In the genomic region with DNA sequence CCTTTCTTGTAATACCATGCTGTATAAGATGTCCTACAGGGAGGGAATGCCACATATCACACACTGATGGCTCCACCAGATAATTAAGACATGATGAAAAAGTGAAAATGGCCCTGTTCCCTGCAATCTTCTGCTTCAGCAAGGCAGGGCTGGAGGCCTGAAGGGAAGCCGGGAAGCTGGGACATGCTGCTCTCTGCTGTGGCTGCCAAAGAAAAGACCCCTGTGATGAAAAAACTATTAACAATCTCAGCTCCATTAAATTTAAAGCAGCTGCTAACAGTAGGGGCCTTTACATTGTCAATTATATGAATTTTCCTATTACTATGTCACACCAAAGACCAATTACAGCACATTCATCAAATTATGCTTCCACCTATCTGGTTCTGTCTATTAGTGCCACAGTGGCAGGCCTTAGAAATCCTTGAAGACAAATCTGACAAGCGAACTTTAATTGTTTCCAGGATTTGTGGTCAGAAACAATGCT, we compare ENCODE assay signal across 13 mouse cellular contexts.
DNase-seq lines count a peak whose midpoint lies in the region; ATAC-seq lines count a peak whose summit lies in the region.
"Had no signal": no experiment of that assay in that cellular context is flagged by ENCODE, and none has a peak within 500 bp of the region (broad histone marks: within the 10 kb centered on the region; RNA-seq: fewer than 3 reads in every experiment).

No protein-coding gene starts in this region.

- ATAC-seq in forebrain, embryonic 16.5 days: peak; percentile 70
- 0 out of 2 replicates have a peak, but pooled peaks have one; percentile 63 for ATAC-seq in midbrain, embryonic 15.5 days (replicated peaks)

- no peak overlapping the region for H3K4me2 ChIP-seq in forebrain, embryonic 16.5 days (ENCODE audit: low read length)
- H3K4me2 ChIP-seq in midbrain, embryonic 15.5 days: no peak overlapping the region
- H3K4me2 ChIP-seq: kidney, embryonic 15.5 days had no signal

- intact Hi-C loops in gastrocnemius, postnatal 14 days (cut with DNase I; ENCODE audit: low total_unique reads): no loop called here

- peaks cover 3% of the 10 kb centered on the region; the same call in 1 of the 2 replicates for H3K4me1 ChIP-seq in forebrain, embryonic 16.5 days (replicated peaks; ENCODE audit: control insufficient read depth, insufficient read depth, low read length)
- no peaks in the 10 kb centered on the region for H3K4me1 ChIP-seq in midbrain, embryonic 15.5 days
- H3K4me1 ChIP-seq: kidney, embryonic 15.5 days had no signal

- no peaks in the 10 kb centered on the region for H3K36me3 ChIP-seq in forebrain, embryonic 16.5 days (ENCODE audit: control insufficient read depth, insufficient read depth)
- H3K36me3 ChIP-seq in midbrain, embryonic 15.5 days (replicated peaks): no peaks in the 10 kb centered on the region
- H3K36me3 ChIP-seq: kidney, embryonic 15.5 days had no signal

- WGBS in forebrain, embryonic 16.5 days: 15% methylated on average over 2 of the region's 2 CpGs
- WGBS in midbrain, embryonic 15.5 days: 52% methylated on average over 2 of the region's 2 CpGs

- peak; percentile 22 to 47 for DNase-seq in cerebellum, postnatal 4 days (ENCODE audit: low spot score in 2 of 2)
- no peak for DNase-seq in cerebellum, adult 11 months
- peak; percentile 6 for DNase-seq in brain, adult 2 months (ENCODE audit: low read depth, low spot score)
- DNase-seq in gastrocnemius, postnatal 14 days: no peak
- no peak for DNase-seq in natural killer cell, adult 2 months (ENCODE audit: low spot score in 2 of 2)
- no peak for DNase-seq in lung, postnatal 4 days
- DNase-seq: cerebellum, postnatal 25 days; heart, adult 11 months; heart, postnatal 36 days; liver had no signal

- H3K27ac ChIP-seq in forebrain, embryonic 16.5 days (ENCODE audit: low read length): no peak overlapping the region
- no peak overlapping the region for H3K27ac ChIP-seq in midbrain, embryonic 15.5 days
- H3K27ac ChIP-seq: kidney, embryonic 15.5 days had no signal

- H3K9me3 ChIP-seq in forebrain, embryonic 16.5 days (ENCODE audit: control insufficient read depth, low read length): no peaks in the 10 kb centered on the region
- no peaks in the 10 kb centered on the region for H3K9me3 ChIP-seq in midbrain, embryonic 15.5 days
- H3K9me3 ChIP-seq: kidney, embryonic 15.5 days had no signal

- H3K4me3 ChIP-seq in forebrain, embryonic 16.5 days (replicated peaks; ENCODE audit: low read length): no peak overlapping the region
- no peak overlapping the region for H3K4me3 ChIP-seq in midbrain, embryonic 15.5 days
- H3K4me3 ChIP-seq: kidney, embryonic 15.5 days had no signal

- H3K9ac ChIP-seq in forebrain, embryonic 16.5 days (replicated peaks; ENCODE audit: low read depth, low read length): no peak overlapping the region
- H3K9ac ChIP-seq in midbrain, embryonic 15.5 days: no peak overlapping the region
- H3K9ac ChIP-seq: kidney, embryonic 15.5 days had no signal

- H3K27me3 ChIP-seq in forebrain, embryonic 16.5 days (replicated peaks; ENCODE audit: control insufficient read depth, insufficient read depth, low read length): no peaks in the 10 kb centered on the region
- no peaks in the 10 kb centered on the region for H3K27me3 ChIP-seq in midbrain, embryonic 15.5 days (replicated peaks)
- H3K27me3 ChIP-seq: kidney, embryonic 15.5 days had no signal

Comparison
In these comparisons a context has a peak if more than half of its experiments do, and no peak if none do; other contexts are left out.
1. DNase-seq: peak in cerebellum, postnatal 4 days (2 of 2) and brain, adult 2 months (single experiment); none in cerebellum, adult 11 months (single experiment), gastrocnemius, postnatal 14 days (single experiment), natural killer cell, adult 2 months (0 of 2) and lung, postnatal 4 days (0 of 2).